Mouse (Mus musculus) brain, embryonic 14.5 days (tissue): ENCODE results near the gene Elovl5. TPM values are rescaled to one million over a fixed set of nuclear protein-coding genes. Genes with fewer than 3 reads are reported as not detected.

Experiments
- DNase-seq: peaks from one replicate; pipeline ENCODE4 v3.0.0-alpha.2; 2011; ENCODE audit warnings: low read depth
- CTCF ChIP-seq: fragments of 200-500 bp; IDR thresholded peaks from 2 replicates; pipeline ENCODE4 v1.5.1; 2012; ENCODE audit warnings: inconsistent platforms, mild to moderate bottlenecking, moderate library complexity, borderline replicate concordance; ENCODE audit not compliant: insufficient read depth, insufficient read length; ENCODE audit errors: extremely low read depth
- POLR2A ChIP-seq: fragments of 200-500 bp; IDR thresholded peaks from 2 replicates; pipeline ENCODE4 v1.6.1; 2012; ENCODE audit warnings: mild to moderate bottlenecking, inconsistent platforms, borderline replicate concordance; ENCODE audit not compliant: poor library complexity, insufficient read depth, insufficient read length, severe bottlenecking; ENCODE audit errors: extremely low read depth
- polyA plus RNA-seq: library from polyadenylated mRNA; depleted of rRNA; stranded (reverse); fragments of >200 nt; gene quantifications from 2 replicates; pipeline ENCODE4 v1.2.3, GENCODE M21; 2012

Elovl5 gene
- polyA plus RNA-seq, 1 experiment = 61.5 TPM

DNA sequence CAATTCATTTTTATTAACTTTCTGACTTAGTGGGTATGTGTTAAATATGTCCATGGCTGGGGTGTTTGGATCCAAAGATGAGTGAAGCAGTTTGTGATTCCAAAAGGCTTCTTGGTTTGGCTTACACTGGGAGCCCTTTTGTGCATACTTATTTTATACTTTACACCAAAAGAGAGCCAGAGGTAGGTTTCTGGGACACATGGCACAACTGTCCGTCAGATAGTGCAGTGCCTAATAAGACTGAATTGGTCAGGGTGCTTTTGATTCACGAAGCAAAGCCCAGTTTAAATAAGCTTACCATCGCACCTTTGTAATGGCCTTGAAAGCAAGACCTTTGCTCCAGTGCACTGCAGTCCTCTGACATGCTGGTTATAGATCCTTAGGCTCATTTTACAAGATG, 3.3 kb downstream of the Elovl5 start:
- no peak for DNase-seq
- no peak for TF ChIP-seq CTCF
- TF ChIP-seq POLR2A = no peak

DNA sequence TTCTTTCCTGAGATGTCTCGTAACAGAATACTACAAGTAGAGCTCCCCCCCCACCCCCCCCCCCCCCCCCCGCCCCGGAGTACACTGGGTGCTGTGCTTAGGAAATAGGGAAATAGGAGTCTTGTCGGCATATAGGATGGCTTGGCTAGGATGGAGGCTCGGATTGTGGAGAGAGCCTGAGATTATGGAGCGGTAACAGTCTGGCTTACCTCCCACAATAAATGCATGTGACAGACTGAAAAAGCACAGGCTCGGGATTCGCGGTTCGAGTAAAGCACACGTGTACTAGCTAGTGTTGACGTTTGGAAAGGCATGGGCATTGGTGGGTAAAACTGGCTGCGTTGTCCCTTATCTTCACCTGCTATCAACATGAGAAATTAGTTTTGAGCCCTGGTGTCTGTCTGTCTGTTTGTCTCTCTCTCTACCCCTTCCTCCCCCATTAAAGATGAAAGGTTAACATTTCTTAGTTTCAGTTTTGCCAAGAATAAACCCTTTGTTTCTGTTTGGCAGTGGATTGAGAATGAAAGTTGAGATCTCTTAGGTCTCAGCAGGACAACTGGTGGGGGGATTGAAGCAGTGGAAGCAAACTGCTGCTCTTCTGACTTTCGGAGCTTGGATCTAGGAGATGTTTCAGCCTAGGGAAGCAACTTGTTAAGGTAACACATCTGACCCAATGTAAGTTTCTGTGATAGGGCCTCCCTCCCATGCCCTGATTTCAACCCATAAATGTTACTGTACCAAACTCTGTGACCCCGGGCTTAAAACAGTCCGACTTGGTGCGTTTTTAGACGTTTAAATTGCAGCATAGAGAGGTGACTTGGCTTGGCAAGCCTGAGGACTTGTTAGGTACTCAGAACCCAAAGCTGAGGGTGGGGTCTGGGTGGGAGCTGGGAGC, 4.4 kb downstream of the Elovl5 start:
- peak; percentile 46 for DNase-seq
- no peak for TF ChIP-seq POLR2A

- TF ChIP-seq CTCF = no peak
- no peak for TF ChIP-seq POLR2A
- no peak for DNase-seq
These were observed 6.6 kb downstream of the Elovl5 start for GRCm38 (mm10) chr9:77923774-77924173.

- no peak for DNase-seq
- TF ChIP-seq POLR2A = no peak
- TF ChIP-seq CTCF = no peak
These were observed 7.0 kb downstream of the Elovl5 start for GRCm38 (mm10) chr9:77924199-77924598.

DNA sequence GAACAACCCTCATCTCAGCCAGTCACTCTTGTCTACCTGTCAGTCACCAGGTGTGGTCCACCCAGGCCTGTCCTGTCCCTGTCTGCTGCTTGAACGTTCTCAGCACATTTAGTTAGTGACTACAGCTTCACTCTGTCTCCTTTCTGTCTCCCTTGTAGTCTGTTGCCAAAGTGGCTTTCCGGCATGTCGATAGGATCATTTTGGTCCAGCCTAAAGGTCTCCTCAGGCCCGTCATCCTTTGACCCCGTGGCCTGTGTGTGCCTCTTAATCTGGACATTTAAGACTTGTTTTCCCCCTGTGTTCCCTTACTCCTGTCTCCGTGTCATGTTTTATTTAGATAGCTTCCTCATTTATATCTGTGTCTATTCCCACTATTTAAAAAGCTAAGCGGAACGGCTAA, 9.0 kb downstream of the Elovl5 start:
- no peak for TF ChIP-seq POLR2A
- TF ChIP-seq CTCF = no peak
- no peak for DNase-seq

- no peak for DNase-seq
- TF ChIP-seq POLR2A (no peak), CTCF (no peak)
These were observed 9.7 kb downstream of the Elovl5 start for GRCm38 (mm10) chr9:77926911-77927310.

GRCm38 (mm10) chr9:77927431-77927830, 10.3 kb downstream of the Elovl5 start:
- DNase-seq = no peak
- TF ChIP-seq CTCF = no peak

GRCm38 (mm10) chr9:77928769-77929168, 11.6 kb downstream of the Elovl5 start:
- TF ChIP-seq POLR2A = no peak
- no peak for TF ChIP-seq CTCF
- DNase-seq = no peak

- DNase-seq = no peak
- TF ChIP-seq CTCF (no peak), POLR2A (no peak)
These were observed 12.1 kb downstream of the Elovl5 start for GRCm38 (mm10) chr9:77929296-77929695.

GRCm38 (mm10) chr9:77930036-77930859, 13.1 kb downstream of the Elovl5 start:
- no peak for TF ChIP-seq CTCF
- TF ChIP-seq POLR2A = no peak
- no peak for DNase-seq

- no peak for DNase-seq
- TF ChIP-seq CTCF (no peak), POLR2A (no peak)
These were observed 13.7 kb downstream of the Elovl5 start for GRCm38 (mm10) chr9:77930860-77931184.

DNA sequence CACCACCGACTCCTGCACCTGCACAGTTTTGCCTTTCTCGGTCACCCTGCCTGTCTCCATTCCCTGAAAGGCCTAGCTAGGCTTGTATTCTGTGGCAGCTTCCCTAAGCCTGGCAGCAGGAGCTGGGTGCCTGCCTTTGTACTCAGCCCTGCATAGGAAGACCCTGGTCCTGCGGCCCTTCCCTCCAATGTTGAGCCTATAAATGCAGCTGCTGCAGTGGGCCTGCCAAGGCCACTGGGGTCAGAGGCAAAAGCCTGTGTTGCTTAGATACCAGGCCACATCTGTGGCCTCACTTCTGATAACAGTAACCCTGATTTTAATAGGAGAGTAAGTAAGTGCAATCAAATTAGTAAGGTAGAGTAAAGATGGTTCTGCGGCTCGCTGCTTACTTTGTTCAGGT, 14.6 kb downstream of the Elovl5 start:
- no peak for TF ChIP-seq POLR2A
- no peak for TF ChIP-seq CTCF
- no peak for DNase-seq
